Mouse (Mus musculus): ENCODE results near the gene Btnl1.

Gene Btnl1

GRCm38 (mm10) chr17:34384699-34385098 is 7.8 kb downstream of the Btnl1 start:
- DNase-seq (ENCODE audit: low spot score) = no peak

- no peak for DNase-seq (ENCODE audit: low spot score)
These were observed 9.7 kb downstream of the Btnl1 start for GRCm38 (mm10) chr17:34386656-34387055.

GRCm38 (mm10) chr17:34388513-34388912 is 11.6 kb downstream of the Btnl1 start:
- peak; percentile 39 for DNase-seq (ENCODE audit: low spot score)

GRCm38 (mm10) chr17:34391507-34391906 is 14.6 kb downstream of the Btnl1 start:
- DNase-seq (ENCODE audit: low spot score) = no peak

GRCm38 (mm10) chr17:34392321-34392720 is 15.4 kb downstream of the Btnl1 start:
- peak; percentile 20 for DNase-seq (ENCODE audit: low spot score)

- DNase-seq (ENCODE audit: low spot score) = no peak
These were observed 20.4 kb downstream of the Btnl1 start for GRCm38 (mm10) chr17:34397357-34397756.

GRCm38 (mm10) chr17:34398058-34398710 is 21.3 kb downstream of the Btnl1 start:
- peak; percentile 81 for DNase-seq (ENCODE audit: low spot score)

- peak; percentile 74 for DNase-seq (ENCODE audit: low spot score)
These were observed 21.9 kb downstream of the Btnl1 start, which contains the start of gene BC051142 for GRCm38 (mm10) chr17:34398711-34399393. Gene BC051142 (plus strand): TSS chr17:34398820.

GRCm38 (mm10) chr17:34399394-34399715 is 22.4 kb downstream of the Btnl1 start:
- DNase-seq (ENCODE audit: low spot score) = no peak

GRCm38 (mm10) chr17:34411117-34411516 is 34.2 kb downstream of the Btnl1 start:
- peak; percentile 78 for DNase-seq (ENCODE audit: low spot score)

GRCm38 (mm10) chr17:34420014-34420413 is 43.1 kb downstream of the Btnl1 start:
- DNase-seq (ENCODE audit: low spot score) = no peak

GRCm38 (mm10) chr17:34427597-34427996 is 50.7 kb downstream of the Btnl1 start:
- DNase-seq (ENCODE audit: low spot score) = no peak

Data from T-cell, adult 2 months (primary cell).